Mouse (Mus musculus): ENCODE data around the gene Tubd1.

GRCm38 (mm10) chr11:86587830-86588229 is 43.0 kb downstream of the Tubd1 start:
- no peak for TF ChIP-seq CTCF (IDR thresholded peaks at IDR 0.05; ENCODE audit: insufficient read depth, low read length)
- no peak for TF ChIP-seq POLR2A (IDR thresholded peaks at IDR 0.05; ENCODE audit: borderline replicate concordance, extremely low read depth, low read depth, low read length)
